Mouse (Mus musculus): ENCODE data around the gene Rilpl1. TPM values are rescaled to one million over a fixed set of nuclear protein-coding genes. Genes with fewer than 3 reads are reported as not detected.
A peak's percentile ranks its signal among the peaks of the same experiment; 100 is the strongest.
"Not testable (repeated sequence)": the region's sequence is repeated elsewhere in the genome, so short reads cannot be mapped to it uniquely, and the experiment has no call there.

The Rilpl1 gene
- total RNA-seq (2021) = 100 to 1,000 TPM; 111 to 115 TPM

DNA sequence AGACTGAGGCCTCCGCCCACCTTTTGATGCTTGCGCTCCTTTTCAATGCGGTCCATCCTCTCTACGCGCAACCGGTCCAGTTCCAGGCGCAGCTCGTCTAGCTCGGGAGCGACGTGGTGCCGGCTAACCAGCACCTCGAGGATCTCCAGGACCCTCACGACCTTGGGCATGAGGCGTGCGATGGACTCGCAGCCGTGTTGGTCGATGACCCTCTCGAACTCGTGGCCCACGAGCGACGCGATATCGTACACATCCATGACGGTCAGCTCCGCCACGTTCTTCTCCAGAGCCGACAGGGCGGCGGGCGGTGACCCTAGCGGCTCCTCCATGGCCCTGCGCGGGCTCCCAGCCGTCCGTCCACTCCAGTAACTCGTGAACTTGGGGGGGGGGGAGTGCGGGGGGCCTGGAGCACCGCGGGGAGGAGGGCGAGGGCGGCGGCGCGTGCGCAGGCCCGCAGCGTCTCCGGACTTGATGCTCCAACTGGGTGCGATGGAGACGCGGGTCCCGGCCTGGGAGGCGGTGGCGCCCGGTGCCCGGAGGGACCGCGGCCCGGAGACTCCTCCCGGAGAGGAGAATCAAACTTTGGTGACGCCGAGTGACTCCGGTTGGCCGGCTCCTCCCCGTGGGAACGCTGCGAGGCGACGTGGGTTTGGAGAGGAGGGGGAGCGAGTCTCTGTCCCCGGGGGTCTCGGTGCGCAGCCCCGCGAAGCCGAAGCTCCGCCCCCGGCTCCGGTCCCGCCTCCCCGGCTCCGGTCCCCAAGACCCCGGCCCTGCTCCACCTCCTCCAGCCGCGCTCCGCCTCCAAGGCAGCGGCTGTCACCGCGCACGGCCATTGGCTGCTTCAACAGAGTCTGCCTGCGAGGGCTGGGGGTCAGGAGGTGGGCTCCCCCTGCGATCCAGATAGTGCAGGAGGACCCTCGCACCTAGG, at the start of gene Rilpl1:
Gene Rilpl1 (minus strand): TSS at position 737 of the 928 bp plus-strand sequence.
- intact Hi-C loops (cut with DNase I) = loop anchor here (2.0 kb wide), 1 partner anchor 48 kb away; the partner anchor contains the start of gene Snrnp35
- peak; percentile 89 to 92 for DNase-seq

DNA sequence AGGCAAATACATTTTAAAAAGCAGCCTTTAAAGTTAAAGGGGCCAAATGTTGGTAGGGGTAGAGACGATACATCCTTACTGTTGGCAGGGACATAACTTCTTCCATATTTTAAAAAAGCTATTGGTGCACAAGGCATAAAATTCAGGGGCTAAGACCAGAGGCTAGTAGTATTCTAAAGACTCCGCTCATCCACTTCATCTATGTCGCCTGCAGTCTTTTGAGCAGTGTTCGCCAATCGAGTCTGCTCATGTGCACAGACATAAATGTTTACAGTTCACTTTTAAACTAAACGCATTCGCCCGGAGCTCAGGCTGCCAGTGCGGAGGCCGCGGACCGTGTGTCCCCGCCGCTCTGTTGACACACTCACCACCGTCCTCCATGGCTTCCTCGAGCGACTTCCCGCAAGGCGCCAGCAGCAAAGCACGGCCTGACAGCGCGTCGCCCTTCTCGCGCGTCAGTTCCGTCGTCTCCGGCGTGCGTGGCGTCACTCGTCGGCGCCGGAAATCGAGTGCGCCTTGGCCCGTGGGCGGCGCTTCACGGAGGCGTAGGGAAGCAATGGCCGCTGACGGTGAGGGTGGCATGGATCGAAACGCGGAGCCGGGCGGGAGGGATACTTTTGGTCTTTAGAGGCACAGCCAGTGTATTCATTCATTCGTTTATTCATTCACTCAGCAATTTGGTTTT, 47.6 kb upstream of the Rilpl1 start, which contains the start of the genes Eif2b1 and Gtf2h3:
Gene Eif2b1 (minus strand): TSS at position 499 of the 685 bp plus-strand sequence.
Gene Gtf2h3 (plus strand): TSS at position 508 of the 685 bp plus-strand sequence.
- intact Hi-C loops (cut with DNase I) = loop anchor here (2.0 kb wide), 1 partner anchor 26 kb away; the partner anchor contains the start of gene Ddx55

DNA sequence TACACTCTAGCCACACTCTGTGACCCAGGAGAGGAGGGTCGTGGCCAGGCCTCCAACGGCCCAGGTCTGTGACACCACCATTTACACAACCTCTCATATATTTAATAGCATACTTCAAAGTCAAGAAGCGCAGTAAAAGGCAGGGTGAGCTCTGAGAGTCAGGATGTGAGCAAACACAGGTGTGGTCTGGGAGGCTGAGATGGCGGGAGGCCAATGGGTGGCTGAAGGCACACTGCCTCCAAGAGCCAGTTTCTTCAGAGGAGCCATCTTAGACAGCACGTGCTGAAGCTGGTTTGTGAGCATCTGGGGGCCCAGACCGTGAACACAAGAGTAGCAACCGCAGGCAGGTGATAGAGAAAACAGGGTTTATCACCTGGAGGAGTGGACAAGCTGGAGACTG, 44.3 kb upstream of the Rilpl1 start:
- intact Hi-C loops (cut with DNase I) = no loop called here
- no peak for DNase-seq

More for the DNA sequence above, 47.6 kb upstream of the Rilpl1 start, which contains the start of the genes Eif2b1 and Gtf2h3:
- DNase-seq = peak; percentile 95 to 97

DNA sequence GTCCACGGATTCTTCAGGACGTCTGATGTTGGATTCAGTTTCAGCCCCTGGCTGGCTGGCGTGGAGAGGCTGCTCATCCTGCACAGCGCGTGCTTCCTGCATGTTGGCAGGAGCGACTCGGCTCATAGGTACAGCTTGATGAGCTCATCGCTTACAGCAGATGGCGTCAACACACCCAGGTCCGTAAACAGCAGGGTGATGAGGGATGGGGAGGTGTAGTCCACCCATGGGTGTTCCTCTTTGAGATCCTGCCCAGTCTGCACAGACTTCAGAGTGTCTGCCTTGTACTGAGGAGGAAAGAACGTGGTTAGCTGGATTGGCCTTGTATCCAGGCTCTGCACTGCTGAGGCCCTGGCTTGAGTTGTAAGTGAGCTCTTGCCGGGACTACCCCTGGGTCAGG, 39.9 kb upstream of the Rilpl1 start:
- intact Hi-C loops (cut with DNase I) = no loop called here
- DNase-seq = no peak

DNA sequence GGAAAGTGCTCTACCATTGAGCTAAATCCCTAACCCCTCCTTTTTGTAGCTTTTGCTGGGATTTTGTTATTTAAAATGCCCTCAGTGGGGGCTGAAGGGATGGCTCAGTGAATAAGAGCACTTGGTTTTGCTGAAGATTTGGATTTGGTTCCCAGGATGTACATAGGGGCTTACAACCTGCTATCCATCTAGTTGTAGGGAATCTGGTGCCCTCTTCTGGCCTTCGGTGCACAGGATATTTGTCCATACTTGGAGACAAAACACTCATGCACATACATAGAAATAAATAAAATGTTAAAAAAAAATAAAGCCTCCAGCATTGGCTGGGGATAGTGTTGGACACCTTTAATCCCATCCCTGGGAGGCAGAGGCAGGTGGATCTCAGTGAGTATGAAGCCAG, 24.0 kb upstream of the Rilpl1 start:
- DNase-seq = peak in 1 of 2 experiments; percentile 31

DNA sequence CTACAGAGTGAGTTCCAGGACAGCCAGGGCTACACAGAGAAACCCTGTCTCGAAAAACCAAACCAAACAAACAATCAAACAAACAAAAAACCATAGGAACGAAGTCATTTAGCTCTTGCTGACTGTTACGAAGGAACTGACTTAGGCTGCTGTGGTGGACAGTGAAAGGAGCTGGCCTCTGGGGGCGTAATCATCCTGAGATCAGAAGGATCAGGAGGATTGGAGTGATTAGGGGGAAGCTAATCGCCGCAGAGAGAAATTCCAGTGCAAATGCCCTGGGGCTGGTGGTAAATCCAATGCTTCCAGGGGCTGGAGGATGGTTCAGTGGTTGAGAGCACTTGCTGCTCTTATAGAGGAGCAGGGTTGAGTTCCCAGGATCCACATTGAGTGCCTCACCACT, 22.4 kb upstream of the Rilpl1 start:
- intact Hi-C loops (cut with DNase I) = loop anchor here (2.0 kb wide), 1 partner anchor 25 kb away; the partner anchor contains the start of genes Eif2b1 and Gtf2h3
- DNase-seq = no peak

More for the DNA sequence above, 24.0 kb upstream of the Rilpl1 start:
- intact Hi-C loops (cut with DNase I) = no loop called here

GRCm38 (mm10) chr5:124552558-124553307, 21.5 kb upstream of the Rilpl1 start, which contains the start of gene Ddx55:
Gene Ddx55, plus strand, starts transcription at chr5:124552864.
- intact Hi-C loops (cut with DNase I) = loop anchor here (2.0 kb wide), 1 partner anchor 26 kb away; the partner anchor contains the start of genes Eif2b1 and Gtf2h3
- peak; percentile 94 to 97 for DNase-seq

- peak in 1 of 2 experiments; percentile 34 for DNase-seq
- intact Hi-C loops (cut with DNase I) = loop anchor here (2.0 kb wide), 1 partner anchor 27 kb away; the partner anchor contains the start of genes Eif2b1 and Gtf2h3
Measured at GRCm38 (mm10) chr5:124552094-124552472, 20.9 kb upstream of the Rilpl1 start.

- intact Hi-C loops (cut with DNase I) = loop anchor here (2.0 kb wide), 1 partner anchor 27 kb away; the partner anchor contains the start of genes Eif2b1 and Gtf2h3
- DNase-seq = not testable (repeated sequence)
Measured at GRCm38 (mm10) chr5:124551349-124552093, 20.3 kb upstream of the Rilpl1 start.

DNA sequence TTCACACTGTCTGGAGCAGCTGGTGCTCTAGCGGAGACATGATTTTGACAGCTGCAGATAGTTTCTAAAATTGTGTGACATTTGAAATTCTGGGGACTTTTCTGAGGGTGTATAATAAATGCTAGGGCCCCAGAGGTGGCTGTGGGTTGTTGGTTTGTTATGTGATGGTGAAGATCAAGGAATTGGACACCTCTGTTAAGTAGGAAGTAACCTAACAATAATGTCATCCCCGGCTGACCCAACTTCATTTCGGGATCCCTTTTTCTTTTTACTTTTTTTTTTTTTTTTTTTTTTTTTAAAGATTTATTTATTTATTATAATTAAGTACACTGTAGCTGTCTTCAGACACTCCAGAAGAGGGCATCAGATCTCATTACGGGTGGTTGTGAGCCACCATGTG, 19.5 kb upstream of the Rilpl1 start:
- DNase-seq; intact Hi-C loops (cut with DNase I): not testable (repeated sequence)

GRCm38 (mm10) chr5:124541602-124541973, 10.4 kb upstream of the Rilpl1 start:
- intact Hi-C loops (cut with DNase I) = loop anchor here (5.0 kb wide), 1 partner anchor 184 kb away; no protein-coding TSS in a partner anchor
- DNase-seq = no peak

GRCm38 (mm10) chr5:124540905-124541601, 9.9 kb upstream of the Rilpl1 start:
- DNase-seq = peak; percentile 82 to 85
- intact Hi-C loops (cut with DNase I) = loop anchor here (5.0 kb wide), 1 partner anchor 184 kb away; no protein-coding TSS in a partner anchor

DNA sequence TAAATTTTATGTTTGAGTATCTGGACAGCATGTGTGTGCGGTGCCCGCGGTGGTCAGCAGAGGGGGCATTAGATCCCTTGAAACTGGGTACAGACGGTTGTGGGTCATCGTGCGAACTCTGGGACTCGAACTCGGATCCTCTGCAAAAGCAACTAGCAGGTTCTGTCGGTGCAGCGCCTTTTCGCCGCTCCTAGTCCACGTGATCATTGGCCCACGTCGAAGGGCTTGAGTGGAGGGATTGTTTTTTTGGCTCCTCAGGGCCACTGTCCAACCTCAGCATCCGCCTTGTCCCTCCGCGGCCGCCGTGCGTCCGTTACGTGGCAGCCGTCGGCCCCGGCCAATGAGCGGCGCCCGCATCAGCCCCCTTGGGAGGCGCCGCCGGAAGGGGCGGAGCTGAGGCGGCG, 9.2 kb upstream of the Rilpl1 start, which contains the start of gene Tmed2:
Gene Tmed2 (plus strand): TSS at position 313 of the 404 bp plus-strand sequence.
- peak; percentile 97 to 98 for DNase-seq
- intact Hi-C loops (cut with DNase I) = loop anchor here (5.0 kb wide), 1 partner anchor 183 kb away; no protein-coding TSS in a partner anchor

DNA sequence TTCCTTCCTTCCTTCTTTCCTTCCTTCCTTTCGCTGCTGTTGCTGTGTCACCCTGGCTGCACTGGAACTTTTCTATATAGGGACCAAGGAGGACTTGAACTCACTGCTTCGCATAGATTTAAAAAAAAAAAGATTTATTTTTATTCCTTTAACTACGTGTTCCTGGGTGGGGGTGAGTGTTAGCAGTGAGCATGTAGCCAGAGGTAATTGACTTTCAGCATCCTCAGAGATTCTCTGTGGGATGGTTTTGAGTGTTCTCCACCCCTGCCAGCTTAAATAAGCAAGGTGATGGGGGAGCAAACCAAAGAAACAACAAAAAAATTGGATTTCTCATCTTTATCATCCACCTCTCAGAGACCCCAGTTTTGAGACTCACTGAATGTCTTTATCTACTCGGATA, 8.7 kb upstream of the Rilpl1 start:
- DNase-seq = no peak
- intact Hi-C loops (cut with DNase I) = loop anchor here (2.0 to 5.0 kb wide), 2 partner anchors 101 to 183 kb away; partner anchors contain the start of gene Kmt5a

- DNase-seq = peak; percentile 81
- intact Hi-C loops (cut with DNase I) = loop anchor here (1.0 to 2.0 kb wide), 2 partner anchors 100 to 107 kb away; partner anchors contain the start of gene Kmt5a
Measured at GRCm38 (mm10) chr5:124538813-124539792, 7.9 kb upstream of the Rilpl1 start.

- intact Hi-C loops (cut with DNase I) = no loop called here
Measured at GRCm38 (mm10) chr5:124536776-124537175, 5.6 kb upstream of the Rilpl1 start.

GRCm38 (mm10) chr5:124535016-124535415, 3.8 kb upstream of the Rilpl1 start:
- no peak for DNase-seq
- intact Hi-C loops (cut with DNase I) = no loop called here

More at GRCm38 (mm10) chr5:124536776-124537175, 5.6 kb upstream of the Rilpl1 start:
- peak; percentile 74 to 78 for DNase-seq

Data from heart, postnatal 10 days (tissue).